ENCODE assay signal across 27 mouse cellular contexts in the genomic region with DNA sequence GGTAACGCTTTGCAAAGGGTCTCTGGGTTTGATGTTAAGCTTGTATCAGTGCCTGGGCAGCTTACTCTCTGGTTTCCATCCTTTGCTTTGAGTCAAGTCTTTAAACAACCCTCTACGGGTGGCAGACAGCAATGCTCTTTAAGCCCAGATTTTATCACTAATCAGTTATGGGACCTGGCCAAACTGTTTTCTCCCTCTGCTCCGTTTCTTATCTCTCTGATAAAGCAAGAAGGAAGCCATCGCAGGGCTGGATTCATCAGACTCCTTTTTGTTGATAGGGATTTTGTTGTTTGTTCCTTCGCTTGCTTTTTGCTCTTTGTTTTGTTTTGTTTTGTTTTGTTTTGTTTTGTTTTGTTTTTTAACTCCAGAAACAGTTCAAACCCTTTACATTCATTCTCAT. TPM values are rescaled to one million over a fixed set of nuclear protein-coding genes. Genes with fewer than 3 reads are reported as not detected.
"Had no signal": no experiment of that assay in that cellular context is flagged by ENCODE, and none has a peak within 500 bp of the region (broad histone marks: within the 10 kb centered on the region; RNA-seq: fewer than 3 reads in every experiment).

No protein-coding gene starts in this region.

- H3K9me3 ChIP-seq: embryonic facial prominence, embryonic 10.5 days; embryonic facial prominence, embryonic 12.5 days; embryonic facial prominence, embryonic 13.5 days; embryonic facial prominence, embryonic 15.5 days; forebrain, embryonic 10.5 days; forebrain, embryonic 12.5 days; forebrain, embryonic 13.5 days; forebrain, embryonic 15.5 days had no signal

- ATAC-seq: forebrain, embryonic 15.5 days; forebrain, embryonic 16.5 days; forebrain, postnatal 0 days had no signal

- H3K36me3 ChIP-seq: embryonic facial prominence, embryonic 10.5 days; embryonic facial prominence, embryonic 12.5 days; embryonic facial prominence, embryonic 13.5 days; embryonic facial prominence, embryonic 15.5 days; forebrain, embryonic 10.5 days; forebrain, embryonic 12.5 days; forebrain, embryonic 15.5 days had no signal

- H3K27ac ChIP-seq: embryonic facial prominence, embryonic 10.5 days; embryonic facial prominence, embryonic 12.5 days; embryonic facial prominence, embryonic 13.5 days; embryonic facial prominence, embryonic 15.5 days; forebrain, embryonic 10.5 days; forebrain, embryonic 12.5 days; forebrain, embryonic 13.5 days; forebrain, embryonic 15.5 days; gastrocnemius, adult 2 months; heart, adult 2 months had no signal

- H3K9ac ChIP-seq: embryonic facial prominence, embryonic 12.5 days; embryonic facial prominence, embryonic 13.5 days; embryonic facial prominence, embryonic 15.5 days; forebrain, embryonic 12.5 days; forebrain, embryonic 13.5 days; forebrain, embryonic 15.5 days; forebrain, postnatal 0 days had no signal

- H3K4me3 ChIP-seq: embryonic facial prominence, embryonic 10.5 days; embryonic facial prominence, embryonic 12.5 days; embryonic facial prominence, embryonic 13.5 days; embryonic facial prominence, embryonic 15.5 days; erythroblast, embryonic 14.5 days; forebrain, embryonic 10.5 days; forebrain, embryonic 12.5 days; forebrain, embryonic 13.5 days; forebrain, embryonic 15.5 days; gastrocnemius, adult 2 months; heart, adult 2 months had no signal

- H3K4me1 ChIP-seq: embryonic facial prominence, embryonic 12.5 days; embryonic facial prominence, embryonic 13.5 days; embryonic facial prominence, embryonic 15.5 days had no signal

- H3K27me3 ChIP-seq: embryonic facial prominence, embryonic 12.5 days; embryonic facial prominence, embryonic 15.5 days had no signal

- DNase-seq: cerebellum, adult 9-10 months; cerebellum, adult 9-11 months; cerebellum, postnatal 14 days; cerebellum, postnatal 25 days; cerebellum, postnatal 36 days; embryo, embryonic 11 days; forebrain, postnatal 0 days; gastrocnemius, adult 2 months; gastrocnemius, postnatal 10 days; gastrocnemius, postnatal 14 days; gastrocnemius, postnatal 25 days; gastrocnemius, postnatal 36 days; heart, adult 11 months; heart, adult 18-20 months; heart, adult 2 months had no signal

RNA-seq across cellular contexts. Expression of gene Tsku, which starts 20.8 kb away (rescaled TPM):
- total RNA-seq: common myeloid progenitor, adult 5-6 weeks; granulocyte monocyte progenitor cell, adult 5-6 weeks had no signal
- polyA plus RNA-seq: erythroblast, embryonic 14.5 days had no signal
